Mouse (Mus musculus): ENCODE measurements at regions not wholly inside any gene's neighbourhood (a gene's known extent, or its start where the extent isn't known, plus 50 kb on each side); places are given as distances from the start of the nearest gene placed in this dataset.

DNA sequence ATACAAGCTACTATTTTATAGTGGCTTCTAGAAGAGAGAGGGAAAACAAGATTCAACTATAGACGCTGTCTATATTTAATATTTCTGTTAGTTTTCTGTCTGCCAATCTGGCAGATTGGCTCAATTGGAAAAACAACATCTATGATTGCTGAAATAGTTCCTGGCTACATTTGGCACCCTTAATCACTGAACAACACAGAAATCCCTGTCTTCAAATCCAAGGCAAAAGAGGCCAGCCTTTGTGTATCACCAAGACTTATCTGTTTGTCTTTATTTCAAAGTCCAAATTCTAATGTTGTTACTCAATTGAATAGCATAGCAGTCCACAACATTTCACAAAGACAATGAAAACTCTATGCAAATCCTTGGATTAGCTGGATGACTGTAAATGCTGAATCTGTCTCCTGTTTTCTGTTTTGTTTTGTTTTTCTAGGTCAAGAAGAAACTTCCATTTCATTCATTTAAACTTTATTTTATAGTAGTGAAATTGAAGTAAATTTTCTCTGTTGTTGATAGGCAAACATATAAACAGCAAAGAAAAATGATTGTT, 265.1 kb upstream of the Gm9747 start:
- H3K36me3 ChIP-seq (ENCODE audit: control insufficient read depth, insufficient read depth), result no peaks in the 10 kb centered on the region
- TF ChIP-seq CEBPB (IDR thresholded peaks at IDR 0.05; ENCODE audit: low read depth), result no peak
- TF ChIP-seq FOSL1 (IDR thresholded peaks at IDR 0.05; ENCODE audit: insufficient read depth, low read length, poor library complexity, severe bottlenecking), result no peak
- TF ChIP-seq MAX (IDR thresholded peaks at IDR 0.05), result no peak
- no peak for TF ChIP-seq MYOD1 (IDR thresholded peaks at IDR 0.05; ENCODE audit: control insufficient read depth, insufficient read length, low read depth)
- no peak for TF ChIP-seq MYOG (IDR thresholded peaks at IDR 0.05; ENCODE audit: control insufficient read depth, extremely low read depth, insufficient read length)
- no peak for TF ChIP-seq USF1 (IDR thresholded peaks at IDR 0.05; ENCODE audit: low read depth)
- TF ChIP-seq CTCF (IDR thresholded peaks at IDR 0.05; ENCODE audit: control insufficient read depth, insufficient read depth, insufficient read length), result no peak
- no peaks in the 10 kb centered on the region for H3K79me3 ChIP-seq (ENCODE audit: low read depth)

GRCm38 (mm10) chr1:81972575-81972974, 260.3 kb upstream of the Gm9747 start:
- no peaks in the 10 kb centered on the region for H3K27me3 ChIP-seq (ENCODE audit: control insufficient read depth, insufficient read depth, insufficient read length)
- no peak for TF ChIP-seq USF1 (IDR thresholded peaks at IDR 0.05; ENCODE audit: low read depth)
- TF ChIP-seq MYOG (IDR thresholded peaks at IDR 0.05; ENCODE audit: control insufficient read depth, extremely low read depth, insufficient read length), result no peak
- TF ChIP-seq CTCF (IDR thresholded peaks at IDR 0.05; ENCODE audit: control insufficient read depth, insufficient read depth, insufficient read length), result no peak
- no peak for TF ChIP-seq FOSL1 (IDR thresholded peaks at IDR 0.05; ENCODE audit: insufficient read depth, low read length, poor library complexity, severe bottlenecking)
- TF ChIP-seq CEBPB (IDR thresholded peaks at IDR 0.05; ENCODE audit: low read depth), result no peak
- no peak for TF ChIP-seq MAX (IDR thresholded peaks at IDR 0.05)
- no peak for TF ChIP-seq MYOD1 (IDR thresholded peaks at IDR 0.05; ENCODE audit: control insufficient read depth, insufficient read length, low read depth)
- H3K4me3 ChIP-seq (ENCODE audit: insufficient read depth, poor library complexity, severe bottlenecking), result no peak overlapping the region
- no peaks in the 10 kb centered on the region for H3K79me3 ChIP-seq (ENCODE audit: low read depth)
- H3K36me3 ChIP-seq (ENCODE audit: control insufficient read depth, insufficient read depth), result no peaks in the 10 kb centered on the region
- H3K79me2 ChIP-seq (ENCODE audit: control insufficient read depth, insufficient read depth), result no peaks in the 10 kb centered on the region
- H3ac ChIP-seq (ENCODE audit: control insufficient read depth, insufficient read length, low read depth), result no peak overlapping the region

More for the DNA sequence above, 265.1 kb upstream of the Gm9747 start:
- Histone ChIP-seq H3K4me3 (ENCODE audit: insufficient read depth, poor library complexity, severe bottlenecking) (no peak overlapping the region), H3K79me2 (ENCODE audit: control insufficient read depth, insufficient read depth) (no peaks in the 10 kb centered on the region), H3ac (ENCODE audit: control insufficient read depth, insufficient read length, low read depth) (no peak overlapping the region), H3K27me3 (ENCODE audit: control insufficient read depth, insufficient read depth, insufficient read length) (no peaks in the 10 kb centered on the region)

- no peaks in the 10 kb centered on the region for H3K27me3 ChIP-seq (ENCODE audit: control insufficient read depth, insufficient read depth, insufficient read length)
- H3K36me3 ChIP-seq (ENCODE audit: control insufficient read depth, insufficient read depth), result no peaks in the 10 kb centered on the region
- H3K79me3 ChIP-seq (ENCODE audit: low read depth), result no peaks in the 10 kb centered on the region
- no peak overlapping the region for H3ac ChIP-seq (ENCODE audit: control insufficient read depth, insufficient read length, low read depth)
- TF ChIP-seq MAX (IDR thresholded peaks at IDR 0.05) (no peak), CEBPB (IDR thresholded peaks at IDR 0.05; ENCODE audit: low read depth) (no peak), USF1 (IDR thresholded peaks at IDR 0.05; ENCODE audit: low read depth) (no peak), FOSL1 (IDR thresholded peaks at IDR 0.05; ENCODE audit: insufficient read depth, low read length, poor library complexity, severe bottlenecking) (no peak)
- no peaks in the 10 kb centered on the region for H3K79me2 ChIP-seq (ENCODE audit: control insufficient read depth, insufficient read depth)
- H3K4me3 ChIP-seq (ENCODE audit: insufficient read depth, poor library complexity, severe bottlenecking), result no peak overlapping the region
Measured at GRCm38 (mm10) chr1:81973481-81973880, 259.4 kb upstream of the Gm9747 start.

DNA sequence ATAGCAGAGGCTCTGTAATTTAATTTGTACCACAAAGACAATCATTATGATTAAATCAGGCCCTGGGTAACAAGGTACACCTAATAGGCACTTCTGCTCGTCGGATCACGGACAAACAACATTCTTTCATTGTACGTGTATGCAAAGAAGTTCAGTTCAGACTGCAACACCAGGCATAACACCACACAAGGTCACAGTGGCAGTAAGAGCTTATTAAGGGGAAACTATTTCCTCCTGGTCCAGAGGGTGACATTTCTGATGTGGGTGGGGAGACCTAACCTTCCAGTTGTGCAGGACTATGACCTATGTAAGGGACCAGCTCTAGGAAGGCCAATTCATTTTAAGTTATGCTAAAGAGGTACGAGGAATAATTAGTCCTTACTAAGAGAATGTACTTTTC, 225.0 kb upstream of the Gm9747 start:
- Histone ChIP-seq H3K27me3 (ENCODE audit: control insufficient read depth, insufficient read depth, insufficient read length) (no peaks in the 10 kb centered on the region), H3K79me2 (ENCODE audit: control insufficient read depth, insufficient read depth) (no peaks in the 10 kb centered on the region), H3K4me3 (ENCODE audit: insufficient read depth, poor library complexity, severe bottlenecking) (no peak overlapping the region), H3K36me3 (ENCODE audit: control insufficient read depth, insufficient read depth) (no peaks in the 10 kb centered on the region), H3K79me3 (ENCODE audit: low read depth) (no peaks in the 10 kb centered on the region), H3ac (ENCODE audit: control insufficient read depth, insufficient read length, low read depth) (no peak overlapping the region)
- TF ChIP-seq MYOD1 (IDR thresholded peaks at IDR 0.05; ENCODE audit: control insufficient read depth, insufficient read length, low read depth), result no peak
- TF ChIP-seq MYOG (IDR thresholded peaks at IDR 0.05; ENCODE audit: control insufficient read depth, extremely low read depth, insufficient read length), result no peak
- no peak for TF ChIP-seq MAX (IDR thresholded peaks at IDR 0.05)
- TF ChIP-seq FOSL1 (IDR thresholded peaks at IDR 0.05; ENCODE audit: insufficient read depth, low read length, poor library complexity, severe bottlenecking), result no peak
- no peak for TF ChIP-seq CTCF (IDR thresholded peaks at IDR 0.05; ENCODE audit: control insufficient read depth, insufficient read depth, insufficient read length)
- TF ChIP-seq CEBPB (IDR thresholded peaks at IDR 0.05; ENCODE audit: low read depth), result no peak
- TF ChIP-seq USF1 (IDR thresholded peaks at IDR 0.05; ENCODE audit: low read depth), result no peak

- no peaks in the 10 kb centered on the region for H3K79me2 ChIP-seq (ENCODE audit: control insufficient read depth, insufficient read depth)
- H3ac ChIP-seq (ENCODE audit: control insufficient read depth, insufficient read length, low read depth), result no peak overlapping the region
- H3K36me3 ChIP-seq (ENCODE audit: control insufficient read depth, insufficient read depth), result no peaks in the 10 kb centered on the region
Measured at GRCm38 (mm10) chr1:82008805-82009204, 224.1 kb upstream of the Gm9747 start.

DNA sequence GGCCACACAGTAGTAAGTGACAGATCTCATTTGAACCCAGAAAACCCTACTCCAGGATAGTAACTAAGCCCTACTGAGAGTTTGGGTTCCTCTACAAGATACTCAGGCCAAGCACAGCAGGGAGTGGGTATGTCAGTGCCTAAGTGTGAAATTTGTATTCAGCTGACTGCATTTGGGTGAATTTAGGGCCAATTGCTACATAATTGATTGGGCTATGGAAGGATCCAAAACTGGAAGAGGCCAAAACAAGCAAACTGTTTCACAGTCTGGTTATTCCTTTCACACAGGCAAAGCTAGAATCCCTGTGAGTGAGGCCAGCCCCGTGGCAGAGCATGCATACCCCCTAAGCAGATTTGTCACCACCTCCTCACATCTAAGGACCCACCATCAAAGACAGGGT, 221.9 kb upstream of the Gm9747 start:
- H3K36me3 ChIP-seq (ENCODE audit: control insufficient read depth, insufficient read depth), result no peaks in the 10 kb centered on the region
- H3K79me2 ChIP-seq (ENCODE audit: control insufficient read depth, insufficient read depth), result no peaks in the 10 kb centered on the region
- H3K79me3 ChIP-seq (ENCODE audit: low read depth), result no peaks in the 10 kb centered on the region
- H3K4me3 ChIP-seq (ENCODE audit: insufficient read depth, poor library complexity, severe bottlenecking), result no peak overlapping the region
- H3ac ChIP-seq (ENCODE audit: control insufficient read depth, insufficient read length, low read depth), result no peak overlapping the region
- H3K27me3 ChIP-seq (ENCODE audit: control insufficient read depth, insufficient read depth, insufficient read length), result no peaks in the 10 kb centered on the region
- TF ChIP-seq USF1 (IDR thresholded peaks at IDR 0.05; ENCODE audit: low read depth) (no peak), MYOD1 (IDR thresholded peaks at IDR 0.05; ENCODE audit: control insufficient read depth, insufficient read length, low read depth) (no peak), MAX (IDR thresholded peaks at IDR 0.05) (no peak), MYOG (IDR thresholded peaks at IDR 0.05; ENCODE audit: control insufficient read depth, extremely low read depth, insufficient read length) (no peak), FOSL1 (IDR thresholded peaks at IDR 0.05; ENCODE audit: insufficient read depth, low read length, poor library complexity, severe bottlenecking) (no peak)

More at GRCm38 (mm10) chr1:82008805-82009204, 224.1 kb upstream of the Gm9747 start:
- Histone ChIP-seq H3K27me3 (ENCODE audit: control insufficient read depth, insufficient read depth, insufficient read length) (no peaks in the 10 kb centered on the region), H3K79me3 (ENCODE audit: low read depth) (no peaks in the 10 kb centered on the region), H3K4me3 (ENCODE audit: insufficient read depth, poor library complexity, severe bottlenecking) (no peak overlapping the region)
- TF ChIP-seq USF1 (IDR thresholded peaks at IDR 0.05; ENCODE audit: low read depth) (no peak), MYOG (IDR thresholded peaks at IDR 0.05; ENCODE audit: control insufficient read depth, extremely low read depth, insufficient read length) (no peak), CTCF (IDR thresholded peaks at IDR 0.05; ENCODE audit: control insufficient read depth, insufficient read depth, insufficient read length) (no peak), MAX (IDR thresholded peaks at IDR 0.05) (no peak), FOSL1 (IDR thresholded peaks at IDR 0.05; ENCODE audit: insufficient read depth, low read length, poor library complexity, severe bottlenecking) (no peak), CEBPB (IDR thresholded peaks at IDR 0.05; ENCODE audit: low read depth) (no peak), MYOD1 (IDR thresholded peaks at IDR 0.05; ENCODE audit: control insufficient read depth, insufficient read length, low read depth) (no peak)
